Mouse (Mus musculus) cerebellum, adult 11-12 months (tissue): ENCODE data around the gene Decr2.
A peak's percentile ranks its signal among the peaks of the same experiment; 100 is the strongest.
"Not testable (repeated sequence)": the region's sequence is repeated elsewhere in the genome, so short reads cannot be mapped to it uniquely, and the experiment has no call there.

Experiments used
- DNase-seq: peaks from one replicate; pipeline ENCODE4 v3.0.0; 2022

The Decr2 gene

GRCm38 (mm10) chr17:26055164-26055563 is 35.0 kb downstream of the Decr2 start:
- no peak for DNase-seq

- DNase-seq, result no peak
These were observed 35.8 kb downstream of the Decr2 start for GRCm38 (mm10) chr17:26054133-26054845.

GRCm38 (mm10) chr17:26052706-26053105 is 37.4 kb downstream of the Decr2 start:
- DNase-seq, result no peak

- no peak for DNase-seq
These were observed 38.1 kb downstream of the Decr2 start for GRCm38 (mm10) chr17:26052074-26052473.

GRCm38 (mm10) chr17:26048118-26048517 is 42.0 kb downstream of the Decr2 start:
- no peak for DNase-seq

- DNase-seq, result peak; percentile 72
These were observed 43.7 kb downstream of the Decr2 start for GRCm38 (mm10) chr17:26046253-26046997.

- DNase-seq, result no peak
These were observed 44.9 kb downstream of the Decr2 start for GRCm38 (mm10) chr17:26045285-26045684.

- peak; percentile 89 for DNase-seq
These were observed 46.9 kb downstream of the Decr2 start for GRCm38 (mm10) chr17:26043249-26043636.

DNA sequence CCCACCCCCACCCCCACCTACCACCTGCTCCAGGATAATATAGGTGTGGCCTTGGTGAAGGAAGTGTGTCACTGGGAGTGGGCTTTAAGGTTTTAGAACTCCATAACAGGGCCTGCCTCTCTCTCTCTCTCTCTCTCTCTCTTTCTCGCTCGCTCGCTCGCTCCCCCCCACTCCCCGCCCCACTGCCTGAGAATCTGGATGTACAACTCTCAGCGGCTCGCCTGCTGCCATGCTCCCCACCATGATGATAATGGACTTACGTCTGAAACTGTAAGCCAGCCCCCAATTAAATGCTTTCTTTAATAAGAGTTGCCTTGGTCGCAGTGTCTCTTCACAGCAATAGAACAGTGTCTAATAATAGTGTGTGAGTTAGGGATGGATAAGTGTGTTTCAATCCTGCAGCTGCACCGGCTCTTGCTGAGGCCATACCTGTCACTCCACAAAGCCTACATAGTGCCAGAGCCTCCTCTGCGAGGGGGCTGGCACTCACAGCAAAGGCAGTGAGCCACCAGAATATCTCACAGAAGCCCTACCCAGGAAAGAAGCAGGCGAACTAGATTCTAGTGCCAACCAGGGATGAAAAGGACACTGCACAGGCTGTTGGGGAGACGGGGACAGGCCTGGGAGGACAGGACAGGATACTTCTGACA is 47.4 kb downstream of the Decr2 start:
- DNase-seq, result peak; percentile 73

DNA sequence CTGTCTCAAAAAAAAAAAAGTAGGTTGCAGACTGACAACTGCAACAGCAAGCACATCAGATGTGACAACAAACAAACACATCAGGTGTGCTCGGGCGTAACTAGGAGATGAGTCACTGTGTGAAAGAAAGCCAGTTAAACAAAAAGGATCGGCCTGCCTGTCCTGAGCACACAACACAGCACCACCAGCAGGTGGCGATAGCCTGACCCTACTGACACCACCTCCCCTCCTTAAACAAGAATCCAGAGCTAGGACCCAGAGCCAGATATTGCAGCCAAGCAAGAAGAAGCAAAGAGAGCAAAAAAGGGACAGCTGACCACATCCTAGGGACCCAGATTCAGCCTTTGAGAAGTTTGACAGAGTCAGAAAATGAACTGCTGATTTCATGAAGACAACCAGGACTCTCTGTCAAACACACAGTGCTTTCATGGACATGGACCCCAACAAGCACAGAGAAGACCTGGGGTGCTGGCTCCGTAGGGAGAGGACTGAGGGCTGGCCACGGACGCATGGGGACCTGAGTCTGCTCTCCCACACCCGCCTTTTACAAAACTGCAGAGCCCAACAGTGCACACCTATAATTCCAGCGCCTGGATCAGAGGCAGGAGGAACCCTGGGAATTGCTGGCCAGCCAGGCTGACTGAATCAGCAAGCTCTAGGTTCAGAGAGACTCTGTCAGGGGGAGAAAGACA is 48.9 kb downstream of the Decr2 start:
- peak; percentile 78 for DNase-seq

GRCm38 (mm10) chr17:26040711-26041110 is 49.4 kb downstream of the Decr2 start:
- DNase-seq, result not testable (repeated sequence)

DNA sequence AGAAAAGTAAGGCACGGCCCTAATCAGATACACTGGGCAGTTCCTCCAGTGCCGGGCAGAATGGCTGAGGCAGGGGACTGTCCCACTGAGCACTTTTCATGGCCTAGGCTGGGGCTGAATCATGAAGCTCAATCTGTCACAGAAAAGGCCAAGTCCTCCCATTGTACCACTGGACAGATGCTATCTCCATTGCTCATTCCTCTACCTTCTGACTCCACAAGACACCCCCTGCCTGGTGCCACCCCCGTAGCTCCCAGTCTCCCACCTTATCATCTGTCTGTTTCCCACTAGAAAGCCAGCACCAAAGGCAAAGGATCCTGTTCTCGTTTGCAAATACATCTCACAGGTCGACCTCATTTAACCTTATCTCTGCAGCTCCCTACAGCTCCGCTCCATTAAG is 58.1 kb downstream of the Decr2 start:
- DNase-seq, result no peak

- peak; percentile 85 for DNase-seq
These were observed 58.6 kb downstream of the Decr2 start for GRCm38 (mm10) chr17:26031583-26031982.
